Mouse (Mus musculus) MEL (cell line): ENCODE results near the gene Exosc8. TPM values are rescaled to one million over a fixed set of nuclear protein-coding genes. Genes with fewer than 3 reads are reported as not detected.

ENCODE experiments used
- DNase-seq: peaks from one replicate; pipeline ENCODE4 v3.0.0; 2011; ENCODE audit warnings: low read depth, low spot score
- H3K27ac ChIP-seq: 2 replicates; pipeline ENCODE4 v1.5.1; 2012; ENCODE audit warnings: low read depth, mild to moderate bottlenecking, control low read depth, low read length, moderate library complexity; ENCODE audit not compliant: control insufficient read depth
- H3K27me3 ChIP-seq, 2 experiments: fragments of 150-350 bp in 1 of 2; sonication (generic) in 1 of 2; 2 replicates each; pipeline ENCODE4 v1.6.1; 2012; ENCODE audit warnings: low read length in 2 of 2, mild to moderate bottlenecking in 2 of 2, improper control_type of control experiment in 1 of 2, moderate library complexity in 1 of 2; ENCODE audit not compliant: insufficient read depth in 2 of 2, control insufficient read depth in 1 of 2
- H3K36me3 ChIP-seq, 2 experiments: 2 replicates each; pipeline ENCODE4 v1.6.1; 2012 to 2014; ENCODE audit warnings: low read length in 2 of 2, improper control_type of control experiment in 1 of 2, inconsistent platforms in 1 of 2, mild to moderate bottlenecking in 1 of 2; ENCODE audit not compliant: insufficient read depth in 2 of 2, control insufficient read depth in 1 of 2
- H3K4me1 ChIP-seq, 2 experiments: fragments of 150-350 bp in 1 of 2; sonication (generic) in 1 of 2; 2 replicates each; pipeline ENCODE4 v1.6.1; 2012; ENCODE audit warnings: low read length in 2 of 2, improper control_type of control experiment in 1 of 2, mild to moderate bottlenecking in 1 of 2; ENCODE audit not compliant: insufficient read depth in 2 of 2, control insufficient read depth in 1 of 2
- H3K4me3 ChIP-seq, 2 experiments: fragments of 150-350 bp in 1 of 2; sonication (generic) in 1 of 2; 2 replicates each; pipeline ENCODE4 v1.5.1; 2012; ENCODE audit warnings: low read depth in 2 of 2, low read length in 2 of 2, mild to moderate bottlenecking in 2 of 2, moderate library complexity in 2 of 2, control low read depth in 1 of 2, improper control_type of control experiment in 1 of 2; ENCODE audit not compliant: control insufficient read depth in 1 of 2, insufficient read depth in 1 of 2
- H3K79me2 ChIP-seq: 2 replicates; pipeline ENCODE4 v1.6.1; 2012; ENCODE audit warnings: mild to moderate bottlenecking, low read length, moderate library complexity; ENCODE audit not compliant: control insufficient read depth, poor library complexity, insufficient read depth
- H3K9ac ChIP-seq: 2 replicates; pipeline ENCODE4 v1.6.1; 2012; ENCODE audit warnings: low read depth, mild to moderate bottlenecking, control low read depth, low read length, moderate library complexity; ENCODE audit not compliant: control insufficient read depth, poor library complexity, severe bottlenecking
- H3K9me3 ChIP-seq: fragments of 150-350 bp; sonication (generic); replicated peaks from 2 replicates; pipeline ENCODE4 v1.6.1; 2012; ENCODE audit warnings: mild to moderate bottlenecking, low read length, improper control_type of control experiment, moderate library complexity; ENCODE audit not compliant: insufficient read depth
- BHLHE40 ChIP-seq: IDR thresholded peaks from 2 replicates; pipeline ENCODE4 v1.6.1; 2012; ENCODE audit warnings: low read depth, mild to moderate bottlenecking, inconsistent platforms, low read length, improper control_type of control experiment, borderline replicate concordance
- CHD1 ChIP-seq: IDR thresholded peaks from 2 replicates; pipeline ENCODE4 v1.6.1; 2012; ENCODE audit warnings: low read depth, mild to moderate bottlenecking, inconsistent platforms, low read length, improper control_type of control experiment
- CHD2 ChIP-seq: IDR thresholded peaks from 2 replicates; pipeline ENCODE4 v1.6.1; 2011; ENCODE audit warnings: low read length, improper control_type of control experiment
- CTCF ChIP-seq, 3 experiments: IDR thresholded peaks in 2 of 3; conservative IDR thresholded peaks in 1 of 3; 2 replicates each; pipeline ENCODE4 v1.5.1; 2011 to 2012; ENCODE audit warnings: low read length in 3 of 3, low read depth in 2 of 3, mild to moderate bottlenecking in 2 of 3, improper control_type of control experiment in 1 of 3, inconsistent platforms in 1 of 3, mixed read lengths in 1 of 3, moderate library complexity in 1 of 3; ENCODE audit not compliant: control insufficient read depth in 1 of 3, insufficient read depth in 1 of 3, poor library complexity in 1 of 3, severe bottlenecking in 1 of 3
- ELF1 ChIP-seq: IDR thresholded peaks from 2 replicates; pipeline ENCODE4 v1.6.1; 2014; ENCODE audit warnings: low read depth, mild to moderate bottlenecking, inconsistent platforms, low read length, improper control_type of control experiment, moderate library complexity
- ETS1 ChIP-seq: IDR thresholded peaks from 2 replicates; pipeline ENCODE4 v1.6.1; 2012; ENCODE audit warnings: low read depth, mild to moderate bottlenecking, inconsistent platforms, low read length, improper control_type of control experiment, moderate library complexity
- GABPA ChIP-seq: IDR thresholded peaks from 2 replicates; pipeline ENCODE4 v1.6.1; 2012; ENCODE audit warnings: low read depth, mild to moderate bottlenecking, inconsistent platforms, low read length, improper control_type of control experiment, moderate library complexity
- HCFC1 ChIP-seq: IDR thresholded peaks from 2 replicates; pipeline ENCODE4 v1.6.1; 2012; ENCODE audit warnings: low read depth, mild to moderate bottlenecking, inconsistent platforms, low read length, improper control_type of control experiment, moderate library complexity
- JUND ChIP-seq: IDR thresholded peaks from 2 replicates; pipeline ENCODE4 v1.6.1; 2011; ENCODE audit warnings: low read depth, mild to moderate bottlenecking, improper control_type of control experiment, low read length
- MAZ ChIP-seq: IDR thresholded peaks from 2 replicates; pipeline ENCODE4 v1.6.1; 2012; ENCODE audit warnings: low read depth, mild to moderate bottlenecking, inconsistent platforms, low read length, improper control_type of control experiment
- MEF2A ChIP-seq: IDR thresholded peaks from 2 replicates; pipeline ENCODE4 v1.6.1; 2014; ENCODE audit warnings: low read depth, mild to moderate bottlenecking, inconsistent platforms, low read length, improper control_type of control experiment; ENCODE audit not compliant: poor library complexity, insufficient replicate concordance, severe bottlenecking; ENCODE audit errors: extremely low read depth
- MXI1 ChIP-seq: IDR thresholded peaks from 2 replicates; pipeline ENCODE4 v1.6.1; 2011; ENCODE audit warnings: mild to moderate bottlenecking, low read depth, low read length, improper control_type of control experiment
- MYC ChIP-seq: IDR thresholded peaks from 2 replicates; pipeline ENCODE4 v1.6.1; 2011; ENCODE audit warnings: low read depth, mild to moderate bottlenecking, low read length, improper control_type of control experiment, moderate library complexity
- NRF1 ChIP-seq: IDR thresholded peaks from 2 replicates; pipeline ENCODE4 v1.6.1; 2014; ENCODE audit warnings: low read depth, mild to moderate bottlenecking, inconsistent platforms, low read length, improper control_type of control experiment, moderate library complexity; ENCODE audit not compliant: poor library complexity, insufficient read depth, severe bottlenecking
- POLR2AphosphoS2 ChIP-seq: IDR thresholded peaks from 2 replicates; pipeline ENCODE4 v1.6.1; 2011; ENCODE audit warnings: low read length, improper control_type of control experiment
- POLR2AphosphoS5 ChIP-seq: IDR thresholded peaks from 2 replicates; pipeline ENCODE4 v1.6.1; 2012; ENCODE audit warnings: low read depth, borderline replicate concordance, mild to moderate bottlenecking, inconsistent platforms, low read length, moderate library complexity, mixed read lengths
- RCOR1 ChIP-seq: IDR thresholded peaks from 2 replicates; pipeline ENCODE4 v1.6.1; 2012; ENCODE audit warnings: low read depth, mild to moderate bottlenecking, inconsistent platforms, low read length, improper control_type of control experiment
- SIN3A ChIP-seq: IDR thresholded peaks from 2 replicates; pipeline ENCODE4 v1.6.1; 2012; ENCODE audit warnings: low read length, improper control_type of control experiment, inconsistent platforms
- SMC3 ChIP-seq: IDR thresholded peaks from 2 replicates; pipeline ENCODE4 v1.6.1; 2011; ENCODE audit warnings: low read depth, low read length, improper control_type of control experiment
- TCF12 ChIP-seq: IDR thresholded peaks from 2 replicates; pipeline ENCODE4 v1.6.1; 2014; ENCODE audit warnings: low read depth, mild to moderate bottlenecking, inconsistent platforms, low read length, improper control_type of control experiment, moderate library complexity
- USF2 ChIP-seq, 2 experiments: IDR thresholded peaks; 2 replicates each; pipeline ENCODE4 v1.6.1; 2011 to 2012; ENCODE audit warnings: improper control_type of control experiment in 2 of 2, low read length in 2 of 2, borderline replicate concordance in 1 of 2, inconsistent platforms in 1 of 2, low read depth in 1 of 2, mild to moderate bottlenecking in 1 of 2; ENCODE audit not compliant: insufficient read depth in 1 of 2
- ZMIZ1 ChIP-seq: IDR thresholded peaks from 2 replicates; pipeline ENCODE4 v1.6.1; 2012; ENCODE audit warnings: low read depth, mild to moderate bottlenecking, inconsistent platforms, low read length, improper control_type of control experiment, moderate library complexity
- ZNF384 ChIP-seq: IDR thresholded peaks from 2 replicates; pipeline ENCODE4 v1.6.1; 2012; ENCODE audit warnings: low read depth, mild to moderate bottlenecking, inconsistent platforms, low read length, improper control_type of control experiment
- polyA plus RNA-seq, 2 experiments: library from polyadenylated mRNA; stranded (reverse) in 1 of 2; unstranded in 1 of 2; fragments of >175 nt in 1 of 2; fragments of >200 nt in 1 of 2; gene quantifications; 2 replicates each; pipeline versions ENCODE4 v1.2.1 to v1.2.4; 2012; ENCODE audit warnings: low replicate concordance in 2 of 2, low read depth in 1 of 2; ENCODE audit not compliant: insufficient read length in 2 of 2, insufficient read depth in 1 of 2, missing spikeins in 1 of 2
- total RNA-seq: library from RNA; depleted of rRNA; stranded (reverse); fragments of 300-350 nt; gene quantifications from 2 replicates; pipeline ENCODE4 v1.2.3, GENCODE M21; 2012

Gene Exosc8
- total and polyA plus RNA-seq, 3 experiments: 231 to 361 TPM; not detected in 1

DNA sequence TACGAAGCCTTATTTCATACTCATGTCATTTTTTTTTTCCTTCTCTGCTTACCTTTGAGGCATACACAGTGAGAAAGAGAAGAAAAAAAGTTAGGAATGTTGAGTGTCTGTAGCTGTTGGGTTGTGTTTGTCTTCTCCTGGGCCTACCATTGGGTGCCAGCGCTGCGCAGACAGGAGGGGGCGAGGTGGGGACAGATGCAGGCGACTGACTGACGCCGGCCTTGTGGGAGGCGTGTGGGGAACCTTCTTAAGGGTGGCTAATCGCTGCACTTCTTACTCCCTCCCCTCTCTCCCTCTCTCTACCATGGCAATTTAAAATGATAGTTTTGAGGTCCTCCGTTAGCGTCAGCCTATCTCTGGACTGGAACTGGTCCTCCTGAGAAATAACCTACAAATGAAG lies 20.9 kb upstream of the Exosc8 start:
- Histone ChIP-seq H3K27ac (no peak overlapping the region), H3K36me3 (no peaks in the 10 kb centered on the region), H3K9ac (no peak overlapping the region), H3K4me3 (no peak overlapping the region), H3K27me3 (no peaks in the 10 kb centered on the region), H3K4me1 (no peaks in the 10 kb centered on the region), H3K79me2 (no peaks in the 10 kb centered on the region), H3K9me3 (no peaks in the 10 kb centered on the region)
- TF ChIP-seq ETS1: no peak
- no peak for TF ChIP-seq GABPA
- no peak for TF ChIP-seq MYC
- no peak for TF ChIP-seq POLR2AphosphoS2
- DNase-seq: no peak

DNA sequence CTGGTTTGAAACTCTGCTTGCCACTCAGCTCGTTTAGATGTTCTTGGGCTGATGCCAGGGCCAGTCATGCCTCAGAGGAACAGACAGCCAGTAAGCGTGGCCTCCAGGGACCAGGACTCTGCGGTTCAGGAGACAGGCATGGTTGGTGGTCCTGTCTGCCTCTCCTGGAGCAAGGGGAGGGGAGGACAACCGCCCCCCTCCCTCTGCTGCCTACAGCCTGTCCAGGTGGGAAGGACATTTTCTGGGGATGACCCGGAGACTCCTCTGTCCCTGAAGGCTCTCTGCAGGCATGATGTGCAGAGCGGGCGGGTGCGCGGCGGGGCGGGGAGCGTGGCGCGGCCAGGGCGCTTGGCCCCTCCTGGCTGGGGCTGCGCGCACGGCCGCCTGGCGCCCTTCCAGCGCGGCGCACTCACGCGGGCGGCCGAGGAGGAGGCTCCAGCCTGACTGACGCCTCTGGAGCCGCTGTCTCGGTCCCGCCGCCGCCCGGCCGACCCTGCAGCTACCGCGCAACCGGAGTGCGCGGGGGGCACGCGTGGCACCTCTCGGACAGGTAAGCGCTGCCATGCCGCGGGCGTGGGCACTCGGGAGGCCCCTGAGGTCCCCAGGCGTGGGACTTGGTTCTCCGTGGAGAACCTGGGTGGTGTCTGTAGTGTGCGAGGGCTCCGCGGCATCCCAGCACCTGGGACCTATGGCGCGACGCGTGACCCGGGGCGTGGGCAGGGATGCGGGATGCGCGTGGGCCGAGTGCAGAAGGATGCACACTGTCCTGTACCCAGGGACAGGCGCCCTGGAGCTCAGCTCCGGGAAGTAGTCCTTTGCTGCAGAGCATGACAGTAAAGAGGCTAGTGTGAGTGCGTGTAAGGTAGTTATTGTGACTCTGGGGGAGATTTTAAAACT lies 20.2 kb upstream of the Exosc8 start, which contains the start of gene Smad9:
Gene Smad9, plus strand, starts transcription at position 438 of the 897 bp plus-strand sequence.
- Histone ChIP-seq H3K4me3 (no peak within 1 kb of the TSS), H3K27ac (no peak within 1 kb of the TSS), H3K36me3 (peaks cover 0 to 2% of the 10 kb centered on the region in 2 experiments; a peak in 1 of 4 replicates), H3K9ac (no peak within 1 kb of the TSS), H3K27me3 (no peaks in the 10 kb centered on the region), H3K79me2 (no peaks in the 10 kb centered on the region), H3K9me3 (no peaks in the 10 kb centered on the region), H3K4me1 (no peaks in the 10 kb centered on the region)
- no peak for DNase-seq
- TF ChIP-seq CHD1: no peak

- Histone ChIP-seq H3K4me3 (no peak overlapping the region), H3K9ac (no peak overlapping the region)
- DNase-seq: no peak
Observed at GRCm38 (mm10) chr3:54753411-54753810, 18.2 kb upstream of the Exosc8 start.

More at GRCm38 (mm10) chr3:54753411-54753810, 18.2 kb upstream of the Exosc8 start:
- H3K4me1 ChIP-seq: no peaks in the 10 kb centered on the region
- H3K27me3 ChIP-seq: no peaks in the 10 kb centered on the region
- no peaks in the 10 kb centered on the region for H3K9me3 ChIP-seq
- H3K36me3 ChIP-seq: peaks cover 0 to 13% of the 10 kb centered on the region in 2 experiments; a peak in 2 of 4 replicates
- no peak for TF ChIP-seq POLR2AphosphoS2
- no peak for TF ChIP-seq POLR2AphosphoS5
- no peak for TF ChIP-seq USF2 (IDR thresholded peaks at IDR 0.05; ENCODE audit: borderline replicate concordance in 1 of 2, insufficient read depth in 1 of 2, low read depth in 1 of 2, low read length in 2 of 2)
- TF ChIP-seq JUND: no peak
- no peak for TF ChIP-seq SIN3A
- no peak for TF ChIP-seq ZNF384
- no peak for TF ChIP-seq MYC
- no peak for TF ChIP-seq ZMIZ1
- TF ChIP-seq ELF1: no peak
- no peak for TF ChIP-seq MAZ
- no peak for TF ChIP-seq HCFC1
- no peak for TF ChIP-seq SMC3
- TF ChIP-seq CHD2: no peak
- no peak for TF ChIP-seq TCF12
- no peak for TF ChIP-seq BHLHE40
- TF ChIP-seq RCOR1: no peak
- TF ChIP-seq MEF2A: no peak
- TF ChIP-seq CTCF (IDR thresholded peaks at IDR 0.05 in 2 of 3, conservative IDR thresholded peaks at IDR 0.05 in 1 of 3; ENCODE audit: control insufficient read depth in 1 of 3, insufficient read depth in 1 of 3, low read depth in 2 of 3, low read length in 3 of 3, poor library complexity in 1 of 3, severe bottlenecking in 1 of 3): no peak
- TF ChIP-seq MXI1: no peak
- TF ChIP-seq NRF1: no peak
- H3K27ac ChIP-seq: no peak overlapping the region
- H3K79me2 ChIP-seq: no peaks in the 10 kb centered on the region
